Mouse (Mus musculus) frontal cortex, postnatal 14 days (tissue): ENCODE data around the gene Fkbp14.
A peak's percentile ranks its signal among the peaks of the same experiment; 100 is the strongest.

Source experiments
- DNase-seq, 2 experiments: peaks; one replicate each; pipeline ENCODE4 v3.0.0; 2022; ENCODE audit warnings: low spot score in 2 of 2

The Fkbp14 gene

DNA sequence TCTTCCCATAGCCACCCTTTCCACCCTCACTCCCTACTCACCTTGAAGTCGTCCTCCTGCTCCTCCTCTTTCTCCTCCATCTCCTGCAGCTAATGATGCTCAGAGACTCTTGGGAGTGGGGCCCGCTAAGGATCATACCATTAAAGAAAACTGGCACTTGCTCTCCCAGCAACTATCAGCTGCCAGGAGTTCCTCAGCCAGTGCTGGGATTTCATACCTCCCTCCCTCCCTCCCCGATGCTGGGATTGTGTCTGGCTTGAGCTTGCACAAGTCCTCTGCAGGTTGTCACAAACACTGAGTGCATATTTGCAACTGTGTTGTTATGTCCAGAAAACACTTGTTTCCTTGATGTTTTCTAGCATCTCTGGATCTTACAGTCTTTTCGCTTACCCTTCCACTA, at the start of gene Fkbp14:
Gene Fkbp14, minus strand, starts transcription at position 101 of the 400 bp plus-strand sequence.
- DNase-seq = no peak

GRCm38 (mm10) chr6:54643181-54643580, 46.1 kb upstream of the Fkbp14 start:
- DNase-seq = no peak

DNA sequence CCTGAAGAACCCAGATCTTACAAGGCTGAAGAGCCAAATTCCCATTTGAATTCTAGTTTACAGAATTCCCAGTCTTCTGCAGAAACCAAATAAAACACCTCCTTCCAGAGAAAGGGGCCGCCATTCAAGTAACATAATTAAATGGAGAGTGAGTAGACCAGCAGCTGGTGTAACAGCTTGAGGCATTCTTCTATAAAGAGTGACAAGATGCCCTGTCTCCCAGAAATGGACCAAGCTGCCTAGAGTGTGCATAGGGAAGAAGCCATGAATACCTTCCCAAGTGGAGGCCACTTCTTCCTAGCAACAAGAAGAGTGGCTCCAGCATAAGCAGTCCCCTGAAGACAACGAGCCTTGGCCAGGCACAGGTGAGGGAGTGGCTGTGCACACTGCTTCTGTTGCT, 44.8 kb upstream of the Fkbp14 start:
- no peak for DNase-seq

DNA sequence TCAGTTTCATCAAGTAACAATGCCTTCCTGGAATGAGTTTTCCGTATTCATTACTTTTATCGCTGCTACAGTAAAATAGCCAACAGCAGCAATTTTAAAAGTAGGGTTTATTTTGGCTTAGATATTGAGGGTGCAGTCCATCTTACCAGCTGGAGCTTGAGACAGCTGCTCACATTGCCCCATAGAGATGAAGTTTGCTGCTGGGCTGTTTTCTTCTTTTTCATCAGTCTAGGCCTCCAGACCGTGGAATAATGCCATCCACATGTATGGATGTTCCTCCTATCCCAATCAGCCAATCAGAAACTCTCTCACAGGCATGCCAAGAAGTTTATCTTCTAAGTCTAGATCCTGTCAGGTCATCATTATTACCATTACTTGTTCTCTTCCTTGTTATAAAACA, 42.8 kb upstream of the Fkbp14 start:
- DNase-seq = no peak

GRCm38 (mm10) chr6:54631462-54631861, 34.4 kb upstream of the Fkbp14 start:
- DNase-seq = no peak

- no peak for DNase-seq
Observed at GRCm38 (mm10) chr6:54629734-54630133, 32.6 kb upstream of the Fkbp14 start.

GRCm38 (mm10) chr6:54628381-54628780, 31.3 kb upstream of the Fkbp14 start:
- no peak for DNase-seq

- no peak for DNase-seq
Observed at GRCm38 (mm10) chr6:54620357-54620756, 23.2 kb upstream of the Fkbp14 start.

- no peak for DNase-seq
Observed at GRCm38 (mm10) chr6:54619530-54619929, 22.4 kb upstream of the Fkbp14 start.

- no peak for DNase-seq
Observed at GRCm38 (mm10) chr6:54617363-54617762, 20.3 kb upstream of the Fkbp14 start.

- DNase-seq = no peak
Observed at GRCm38 (mm10) chr6:54606241-54606640, 9.1 kb upstream of the Fkbp14 start.

GRCm38 (mm10) chr6:54604001-54604715, 7.0 kb upstream of the Fkbp14 start:
- no peak for DNase-seq

DNA sequence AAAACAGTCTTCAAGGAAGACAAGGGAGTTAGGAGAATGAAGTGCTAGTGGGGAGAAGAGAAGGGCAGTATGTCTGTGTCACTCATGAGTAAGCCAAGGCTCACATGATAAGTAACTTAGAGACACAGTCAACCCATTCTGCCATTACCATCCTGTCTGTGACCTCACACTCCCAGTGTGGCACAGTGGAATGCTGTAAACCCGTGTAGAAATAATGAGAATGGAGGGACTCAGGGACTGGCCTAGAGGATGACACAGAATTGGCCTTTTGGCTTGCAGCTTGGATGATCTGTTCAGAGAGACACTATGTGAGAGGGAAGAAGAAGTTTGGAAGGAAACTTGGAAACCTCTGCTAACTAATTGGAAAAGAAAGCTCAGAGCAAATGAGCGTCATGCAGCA, 5.8 kb upstream of the Fkbp14 start:
- no peak for DNase-seq

- DNase-seq = no peak
Observed at GRCm38 (mm10) chr6:54600681-54601347, 3.7 kb upstream of the Fkbp14 start.

DNA sequence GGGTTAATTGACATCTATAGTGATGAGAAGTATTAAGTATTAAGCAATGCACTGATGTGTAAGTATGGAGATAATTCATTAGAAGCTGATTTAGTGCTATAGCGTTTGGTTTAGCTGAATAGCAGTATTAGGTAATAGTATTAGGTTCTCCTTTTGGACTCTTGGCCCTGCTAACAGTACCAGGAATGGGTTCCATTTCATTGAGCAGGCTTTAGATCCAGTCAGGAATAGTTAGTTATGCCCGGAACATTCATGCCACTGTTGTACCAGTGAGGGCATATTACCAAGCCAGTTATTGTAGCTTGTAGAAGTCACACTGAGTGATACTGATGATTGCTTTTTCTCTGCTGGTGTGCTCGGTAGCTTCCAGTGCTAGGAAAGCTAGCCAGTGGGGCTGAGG, 603 bp upstream of the Fkbp14 start:
- DNase-seq = no peak

GRCm38 (mm10) chr6:54595330-54595878, 1.7 kb downstream of the Fkbp14 start:
- DNase-seq = no peak

DNA sequence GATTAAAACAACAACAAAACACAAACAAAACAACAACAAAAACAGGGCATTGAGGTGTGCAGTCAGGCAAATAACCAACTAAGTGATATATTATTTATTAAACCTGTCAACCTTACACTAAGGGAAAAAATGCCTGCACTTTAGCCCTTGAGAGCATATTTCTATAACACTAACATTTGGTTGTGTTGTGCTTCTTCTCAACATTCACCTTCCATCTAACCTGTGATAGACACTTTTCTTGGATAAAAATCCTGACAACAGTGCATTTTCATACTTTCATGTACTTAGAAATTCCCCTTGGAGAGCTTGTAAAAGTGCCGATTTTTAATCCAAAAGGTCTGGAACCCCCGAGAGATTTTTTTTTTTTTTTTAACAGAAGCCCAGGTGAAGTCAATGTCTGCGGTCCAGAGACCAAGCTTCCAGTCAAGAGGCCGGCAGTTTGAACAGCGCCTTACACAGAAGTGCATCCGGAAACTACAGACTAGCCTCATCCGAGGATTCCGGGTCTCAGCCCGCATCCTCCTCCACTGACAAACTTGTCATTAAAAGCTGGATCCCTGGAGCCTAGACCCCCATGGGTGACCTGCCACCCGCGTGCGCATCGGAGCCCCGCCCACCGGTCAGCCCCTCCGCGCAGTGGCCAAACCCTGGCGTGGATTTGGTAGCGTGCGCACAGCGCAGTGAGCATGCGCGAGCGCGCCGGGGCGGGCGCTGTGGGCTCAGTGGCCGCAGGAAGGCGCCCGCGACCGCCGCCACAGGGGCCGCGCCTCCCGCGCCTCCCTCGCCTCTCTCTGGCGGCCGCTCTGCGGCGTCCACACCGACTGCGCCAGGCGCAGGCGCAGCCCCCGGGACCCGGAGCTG, 2.4 kb downstream of the Fkbp14 start, which contains the start of gene Plekha8:
Gene Plekha8, plus strand, starts transcription at position 643 of the 861 bp plus-strand sequence.
- DNase-seq = peak; percentile 79 to 83

- no peak for DNase-seq
Observed at GRCm38 (mm10) chr6:54593766-54594468, 3.2 kb downstream of the Fkbp14 start.

- peak; percentile 91 to 92 for DNase-seq
Observed at GRCm38 (mm10) chr6:54592938-54593535, 4.1 kb downstream of the Fkbp14 start.

DNA sequence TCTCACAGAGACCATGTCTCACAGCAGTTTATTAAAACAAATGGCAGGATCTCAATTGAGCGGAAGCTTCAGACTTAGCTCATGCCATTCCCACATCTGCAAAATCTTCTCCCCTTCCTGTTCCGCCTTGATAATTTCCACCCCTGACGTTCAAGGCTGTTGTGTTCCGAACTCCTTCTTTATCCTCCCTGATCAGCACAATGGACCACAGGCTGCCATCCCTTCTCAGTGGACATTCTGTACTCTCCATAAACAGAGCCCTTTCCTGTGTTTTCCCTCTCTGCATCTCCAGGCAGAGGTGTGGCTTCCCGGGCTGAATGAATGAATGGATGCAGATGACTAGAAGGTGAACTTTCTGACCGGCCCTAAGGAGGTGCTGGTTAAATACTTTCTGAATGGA, 5.3 kb downstream of the Fkbp14 start:
- DNase-seq = no peak

DNA sequence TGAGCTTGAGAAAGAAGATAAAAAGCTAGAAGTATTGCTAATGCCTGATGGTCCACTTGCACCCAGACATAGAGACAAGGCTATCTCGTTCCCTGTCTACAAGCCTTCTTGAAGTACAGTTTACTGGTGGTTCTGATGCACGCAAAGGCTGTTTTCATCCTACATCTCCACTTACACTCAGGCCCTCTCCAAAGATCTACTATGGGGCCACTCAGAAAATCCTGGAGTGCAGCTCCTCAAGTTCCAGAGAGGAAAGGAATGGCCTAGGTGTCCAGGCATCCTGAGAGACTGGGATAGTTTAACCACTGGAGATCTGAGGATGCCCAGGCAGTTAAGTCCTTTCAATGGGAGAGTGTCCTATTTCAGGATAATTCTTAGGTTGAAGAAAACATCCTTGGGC, 6.4 kb downstream of the Fkbp14 start:
- DNase-seq = no peak
